Mouse (Mus musculus) G1E (cell line): ENCODE measurements around the gene Pax5.

Experiments used
- CTCF ChIP-seq: IDR thresholded peaks from 2 replicates; pipeline ENCODE4 v1.5.1; 2012; ENCODE audit warnings: low read depth, low read length, inconsistent platforms, mixed read lengths
- POLR2AphosphoS5 ChIP-seq: IDR thresholded peaks from 2 replicates; pipeline ENCODE4 v1.6.1; 2012; ENCODE audit warnings: low read depth, low read length, inconsistent platforms; ENCODE audit not compliant: insufficient replicate concordance
- TAL1 ChIP-seq: conservative IDR thresholded peaks from 2 replicates; pipeline ENCODE4 v1.6.1; 2012; ENCODE audit warnings: low read depth, low read length, inconsistent platforms, mixed read lengths

- no peak for TF ChIP-seq TAL1
- TF ChIP-seq CTCF, result no peak
- TF ChIP-seq POLR2AphosphoS5, result no peak
These were observed 171.8 kb downstream of the Pax5 start for GRCm38 (mm10) chr4:44538488-44538887.
